Mouse (Mus musculus) gastrocnemius, postnatal 10 days (tissue): ENCODE measurements around the gene Olfr876. TPM values are rescaled to one million over a fixed set of nuclear protein-coding genes. Genes with fewer than 3 reads are reported as not detected.
"Not testable (repeated sequence)": the region's sequence is repeated elsewhere in the genome, so short reads cannot be mapped to it uniquely, and the experiment has no call there.

Experiments
- DNase-seq: peaks from one replicate; pipeline ENCODE4 v3.0.0; 2021; ENCODE audit warnings: mixed read lengths
- long read RNA-seq, 2 experiments: library from polyadenylated mRNA; stranded (forward); transcript quantifications; one replicate each; pipeline ENCODE4 v2.0.0; 2021
- total RNA-seq, 2 experiments: library from RNA; stranded (reverse); gene quantifications; 2 replicates each; pipeline ENCODE4 v1.2.3; 2021

The Olfr876 gene
- not detected for total RNA-seq
- long read RNA-seq, experiment 1 = 0 reads
- long read RNA-seq, experiment 2 = 0 reads

DNA sequence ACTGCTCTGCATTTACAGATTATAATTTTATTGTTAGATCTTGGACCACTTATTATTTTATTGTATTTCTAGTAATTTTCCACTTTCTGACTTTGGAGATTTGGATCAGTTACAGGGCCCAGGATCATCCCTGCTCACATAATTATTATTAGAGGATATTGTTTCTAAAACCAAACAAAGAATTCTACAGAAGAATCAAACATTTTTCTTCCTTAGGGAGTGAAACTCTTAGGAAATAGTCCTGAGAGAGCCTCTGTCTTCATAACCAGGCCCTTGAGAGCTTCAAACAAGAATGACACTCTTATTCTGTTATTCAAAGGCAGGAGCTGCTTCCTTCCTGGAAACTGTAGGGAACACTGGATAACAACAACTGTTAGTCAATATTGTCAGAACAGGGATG is at the start of gene Olfr876:
Gene Olfr876 (plus strand): TSS at position 301 of the 400 bp plus-strand sequence.
- DNase-seq = no peak

DNA sequence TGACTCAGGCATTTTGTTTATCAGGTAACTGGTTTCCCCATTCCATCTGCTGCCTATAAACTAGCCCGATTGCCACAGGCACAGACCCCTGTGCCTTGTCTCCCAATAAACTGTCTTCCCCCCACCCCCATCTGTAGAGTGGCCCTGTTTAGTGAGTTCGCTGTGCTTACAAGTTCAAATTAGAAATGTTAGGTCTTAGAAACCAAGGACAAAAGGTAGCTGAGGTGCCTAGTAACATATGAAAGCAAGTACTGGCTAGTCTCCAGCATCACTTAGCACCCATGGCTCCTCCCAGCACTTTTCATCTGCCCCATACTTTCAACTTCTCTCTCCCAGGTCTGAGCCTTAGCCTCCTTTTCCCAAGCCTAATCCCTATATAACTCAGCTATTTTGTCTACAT is 41.1 kb upstream of the Olfr876 start:
- DNase-seq = no peak

DNA sequence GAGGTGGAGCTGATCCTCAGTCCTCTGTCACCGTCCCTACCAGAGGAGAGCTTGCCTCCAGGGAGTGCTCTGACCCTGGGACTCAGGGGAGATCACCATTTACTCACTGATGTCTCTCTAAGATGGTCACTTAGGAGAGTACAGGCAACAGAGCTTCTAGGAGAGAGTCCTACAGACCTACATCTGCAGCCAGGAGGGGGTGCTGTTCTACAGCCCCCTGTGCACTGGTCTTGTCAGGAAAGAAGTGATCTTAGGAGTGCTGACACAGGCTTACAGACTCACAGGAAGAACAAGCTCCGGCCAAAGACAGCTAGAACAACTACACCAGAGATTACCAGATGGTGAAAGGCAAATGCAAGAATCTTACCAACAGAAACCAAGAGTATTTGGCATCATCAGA is 40.3 kb upstream of the Olfr876 start:
- DNase-seq = no peak

DNA sequence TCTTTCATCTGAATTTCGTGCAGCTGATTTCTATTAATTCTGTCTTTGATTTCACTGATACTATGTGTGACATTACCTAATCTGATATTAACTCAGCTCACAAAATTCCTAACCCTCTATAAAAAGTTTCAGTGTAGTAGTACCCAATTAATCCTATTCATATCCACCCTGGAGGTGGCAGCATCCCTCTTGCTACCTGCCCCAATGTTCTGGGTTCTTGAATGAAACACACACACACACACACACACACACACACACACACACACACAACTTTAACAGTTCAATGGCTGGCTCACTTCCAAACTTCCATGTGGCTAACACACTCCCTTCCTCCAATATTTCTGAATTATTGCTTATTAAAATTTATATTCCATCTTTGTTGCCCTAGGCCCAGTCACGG is 32.2 kb upstream of the Olfr876 start:
- DNase-seq = no peak

DNA sequence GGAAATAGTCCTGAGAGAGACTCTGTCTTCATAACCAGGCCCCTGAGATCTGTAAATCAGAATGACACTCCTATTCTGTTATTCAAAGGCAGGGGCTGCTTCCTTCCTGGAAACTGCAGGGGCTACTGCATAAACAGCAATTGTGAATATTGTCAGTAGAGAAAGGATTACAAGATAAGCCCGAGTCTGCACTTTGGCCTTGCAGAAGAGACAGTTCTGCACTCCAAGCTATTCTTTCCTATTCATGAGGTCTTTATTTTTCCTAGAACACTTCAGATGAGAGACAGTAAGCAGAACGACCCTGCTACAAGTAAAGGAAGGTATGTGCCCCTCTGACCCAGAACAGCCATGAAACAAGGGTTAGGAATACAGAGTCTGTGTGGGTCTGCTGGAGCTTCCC is 31.1 kb upstream of the Olfr876 start, which contains the start of gene Olfr875:
Gene Olfr875 (plus strand): TSS at position 99 of the 400 bp plus-strand sequence.
- DNase-seq = no peak

DNA sequence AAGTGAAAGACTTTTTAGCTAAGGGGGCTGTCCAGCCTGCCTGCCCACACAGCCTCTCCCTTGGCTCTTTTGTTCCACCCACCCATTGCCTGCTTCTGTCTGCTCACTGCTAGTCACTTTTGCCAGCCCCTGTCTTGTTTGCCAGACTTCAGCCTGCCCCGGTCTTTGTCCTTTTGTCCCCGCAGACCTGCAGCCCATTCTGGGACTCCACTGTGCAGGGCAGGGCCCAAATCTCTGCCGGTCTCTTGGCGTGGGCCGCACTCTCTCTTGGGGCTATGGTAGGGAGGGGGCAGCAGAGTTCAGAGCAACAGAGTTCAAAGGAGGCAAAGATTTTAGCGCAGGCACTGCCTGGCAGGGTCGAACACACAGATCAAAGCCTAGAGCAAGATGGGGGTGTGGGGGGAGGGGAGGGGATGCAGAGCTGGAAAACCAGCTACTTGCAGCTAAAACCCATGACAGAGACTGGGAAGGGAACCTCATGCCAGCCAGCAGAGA is 20.0 kb upstream of the Olfr876 start:
- peak; percentile 16 for DNase-seq

DNA sequence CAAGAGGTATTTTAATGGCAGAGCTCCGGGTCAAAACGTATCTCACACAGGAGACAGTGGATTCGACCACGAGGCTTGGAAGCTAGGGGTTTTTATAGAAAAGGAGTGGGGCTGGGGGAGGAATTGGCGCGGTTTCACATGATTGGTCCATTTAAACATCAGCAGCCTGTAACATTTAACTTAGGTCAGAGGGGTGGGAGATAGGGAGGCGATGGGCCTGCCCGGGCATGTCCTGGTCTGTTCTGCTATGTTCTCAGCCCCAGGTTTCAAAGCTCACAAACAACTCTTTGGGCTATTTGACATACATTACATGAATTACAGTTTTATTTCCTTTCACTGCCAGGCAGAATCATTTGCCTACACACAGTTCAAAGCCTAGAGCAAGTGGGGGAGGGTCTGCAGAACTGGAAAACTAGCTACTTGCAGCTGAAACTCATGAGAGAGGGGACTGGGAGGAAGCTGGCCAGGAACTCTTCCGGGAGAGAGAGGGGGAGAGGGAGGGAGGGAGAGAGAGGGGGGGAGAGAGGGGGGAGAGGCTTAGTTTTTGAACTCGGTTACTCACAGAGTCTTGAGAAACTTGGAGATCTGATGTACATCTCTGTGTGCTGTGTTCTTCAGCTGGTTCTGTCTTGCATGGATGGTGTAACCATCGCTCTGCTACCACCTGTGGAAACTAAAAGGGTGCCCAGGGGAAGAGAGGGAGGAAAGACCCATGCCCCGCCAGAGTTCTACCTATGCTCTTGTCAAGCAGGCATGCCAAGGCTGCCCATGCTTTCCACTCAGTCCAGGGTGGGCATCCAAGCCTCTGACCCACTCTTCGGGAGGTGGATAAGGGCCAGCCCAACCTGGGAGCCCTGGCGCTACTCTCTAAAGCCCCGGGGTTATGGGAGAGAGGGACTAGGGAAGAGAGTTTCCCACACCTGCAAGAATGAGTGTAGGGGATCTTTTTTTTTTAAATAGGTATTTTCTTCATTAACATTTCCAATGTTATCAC is 19.1 kb upstream of the Olfr876 start:
- not testable (repeated sequence) for DNase-seq

DNA sequence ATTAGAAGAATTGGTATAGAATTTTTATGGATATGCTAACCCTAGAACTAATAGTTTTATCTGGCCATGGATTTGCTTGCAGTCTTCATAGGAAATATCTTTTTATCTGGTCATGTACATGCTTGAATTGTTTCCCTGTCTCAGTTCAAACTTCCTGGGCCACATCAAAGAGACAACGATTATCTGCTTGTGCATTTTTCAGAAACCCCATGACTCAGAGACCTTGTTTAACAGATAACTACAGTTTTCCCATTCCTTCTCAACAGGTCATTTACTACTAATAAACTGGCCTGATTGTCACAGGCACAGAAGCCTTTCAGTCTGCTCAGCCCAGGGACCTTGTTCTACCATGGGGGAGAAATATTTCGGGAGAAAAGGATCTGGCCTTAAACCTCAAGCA is 16.4 kb upstream of the Olfr876 start:
- no peak for DNase-seq

DNA sequence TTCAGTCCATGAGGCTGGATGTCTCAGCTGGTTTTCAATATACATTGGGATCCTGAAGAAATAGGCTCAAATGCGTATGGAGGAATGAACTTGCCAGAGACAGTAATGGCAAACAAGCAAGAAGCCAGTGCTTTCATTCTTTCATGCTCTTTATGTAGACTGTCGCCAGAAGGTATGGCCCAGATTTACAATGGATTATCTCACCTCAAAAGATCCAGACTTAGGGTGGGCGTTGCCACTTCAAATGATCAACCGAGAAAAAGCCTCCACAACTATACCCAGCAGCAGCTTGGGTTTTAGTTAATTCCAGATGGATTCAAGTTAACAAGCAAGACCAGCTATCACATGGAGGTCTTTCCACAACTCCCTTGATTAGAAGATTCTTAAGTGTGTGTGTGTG is 776 bp upstream of the Olfr876 start:
- no peak for DNase-seq

DNA sequence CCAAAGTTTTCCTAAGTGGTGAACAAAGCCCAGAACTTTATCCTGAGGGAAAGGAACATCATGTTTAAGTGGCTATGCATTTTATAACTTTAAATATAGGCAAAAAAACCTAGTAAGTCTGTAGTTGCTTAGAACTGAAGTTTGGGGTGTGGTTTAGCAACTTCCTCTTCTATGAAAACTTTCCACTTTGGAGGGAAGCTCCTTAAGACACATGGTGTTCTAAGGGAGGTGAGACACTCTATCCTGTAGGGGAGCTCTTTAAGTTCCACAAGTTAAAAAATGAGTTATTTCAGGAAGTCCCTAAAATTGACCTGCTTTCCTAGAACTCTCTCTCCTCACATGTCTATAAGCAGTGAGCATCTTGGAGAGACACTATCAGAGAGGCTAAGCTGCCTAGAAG is 4.4 kb downstream of the Olfr876 start:
- DNase-seq = no peak

DNA sequence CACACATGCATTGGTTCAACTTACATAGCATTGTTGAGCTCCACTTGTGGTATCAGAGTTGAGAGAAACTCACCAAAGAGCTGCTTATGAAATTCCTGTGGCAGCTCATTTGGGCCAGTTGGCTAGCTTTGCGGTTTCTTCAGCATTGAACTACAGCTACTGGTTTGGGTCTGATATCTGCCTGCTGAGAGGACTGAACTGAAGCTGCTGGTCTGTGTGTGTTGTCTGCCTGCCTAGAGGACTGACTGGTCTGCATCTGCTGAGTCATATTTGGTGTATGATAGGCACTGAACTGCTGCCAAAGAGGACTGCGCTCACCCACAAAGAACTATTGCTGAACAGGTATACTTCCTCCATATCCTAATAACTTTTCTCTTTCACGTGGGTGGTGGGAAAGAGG is 5.6 kb downstream of the Olfr876 start:
- DNase-seq = no peak

DNA sequence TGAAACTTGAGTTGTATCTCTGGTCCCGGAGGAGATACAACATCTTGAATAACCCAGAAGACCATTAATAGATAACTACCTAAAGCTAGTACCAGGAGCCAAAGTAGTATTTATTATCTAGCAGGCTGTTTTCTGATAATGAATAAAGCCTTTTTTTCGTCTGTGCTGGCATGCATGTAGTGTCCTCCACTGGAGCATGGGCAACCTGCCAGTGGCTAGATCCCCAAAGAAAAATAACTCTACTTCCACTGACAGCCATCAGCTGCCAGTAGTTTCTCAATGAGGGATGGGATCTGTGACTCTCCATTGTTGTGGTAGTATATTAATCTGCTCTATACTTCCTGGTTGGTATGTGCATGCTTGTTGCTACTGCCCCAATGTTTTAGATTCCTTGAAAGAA is 6.1 kb downstream of the Olfr876 start:
- no peak for DNase-seq

DNA sequence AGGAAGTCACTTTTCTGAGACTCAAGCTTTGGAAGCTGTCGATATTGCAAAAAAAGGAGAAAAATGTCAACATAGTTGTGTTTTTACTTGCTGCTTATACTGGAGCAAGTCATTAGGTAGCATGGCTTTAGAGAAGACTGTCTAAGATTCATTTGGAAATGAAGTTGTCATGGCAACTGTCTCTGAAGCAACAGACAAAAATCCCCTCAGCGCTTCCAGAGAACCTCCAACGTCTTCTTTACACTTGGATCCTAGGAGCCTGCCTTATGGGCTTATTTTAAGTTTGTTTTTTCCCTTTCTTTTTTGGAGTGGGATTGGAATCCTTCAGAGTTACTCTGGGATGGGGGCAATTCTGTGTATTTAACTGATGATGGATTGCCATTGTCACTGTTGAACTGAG is 11.9 kb downstream of the Olfr876 start:
- DNase-seq = no peak

DNA sequence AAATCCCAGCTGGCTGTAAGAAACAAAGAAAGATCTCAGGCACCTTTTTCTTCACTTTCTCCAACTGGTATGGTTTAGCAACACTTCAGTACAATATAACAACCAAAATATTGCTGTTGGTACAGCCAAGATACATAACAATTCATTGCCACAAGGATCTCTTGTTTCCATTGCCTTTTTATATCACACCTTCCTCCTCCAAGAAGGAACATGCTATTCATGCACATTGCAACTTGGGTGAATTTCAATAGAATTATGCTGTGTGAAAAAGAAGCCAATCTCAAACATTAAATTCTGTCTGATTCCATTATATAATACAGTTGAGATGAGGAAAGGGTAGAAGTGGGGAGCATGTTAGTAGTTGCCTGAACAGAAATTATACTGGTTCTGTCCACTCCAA is 27.1 kb downstream of the Olfr876 start:
- DNase-seq = no peak

DNA sequence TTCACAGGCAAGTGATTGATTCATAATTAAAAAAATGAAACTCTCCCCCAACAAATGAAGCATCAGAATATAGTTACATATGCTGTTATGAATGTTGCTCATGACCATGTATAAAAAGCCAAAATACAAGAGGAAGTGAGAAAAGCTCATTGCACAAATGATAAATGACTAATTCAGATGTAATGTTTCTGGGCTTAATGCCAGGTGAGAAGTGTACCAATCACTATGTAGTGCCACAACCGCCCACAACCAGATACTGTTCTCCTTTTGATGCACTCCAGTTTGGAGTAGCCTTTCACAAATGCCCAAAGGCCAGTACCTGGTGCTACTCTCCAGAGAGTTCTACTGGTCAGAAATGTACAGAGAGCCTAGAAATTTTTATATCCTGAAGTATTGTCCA is 30.5 kb downstream of the Olfr876 start:
- DNase-seq = no peak

DNA sequence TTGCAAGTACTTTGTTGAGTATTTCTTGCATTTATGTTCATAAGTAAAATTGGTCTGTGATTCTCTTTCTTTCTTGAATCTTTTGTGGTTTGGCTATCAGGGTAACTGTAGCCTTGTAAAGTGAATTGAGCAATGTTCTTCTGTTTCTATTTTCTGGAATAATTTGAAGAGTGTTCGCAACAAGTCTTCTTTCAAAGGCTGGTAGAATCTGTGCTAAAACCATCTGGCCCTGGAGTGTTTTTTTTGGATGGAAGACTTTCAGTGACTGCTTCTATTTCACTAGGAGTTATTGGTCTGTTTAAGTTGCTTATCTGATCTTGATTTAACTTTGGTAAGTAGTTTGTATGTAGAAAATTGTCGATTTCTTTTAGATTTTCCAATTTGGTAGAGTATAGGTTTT is 46.4 kb downstream of the Olfr876 start:
- DNase-seq = no peak

DNA sequence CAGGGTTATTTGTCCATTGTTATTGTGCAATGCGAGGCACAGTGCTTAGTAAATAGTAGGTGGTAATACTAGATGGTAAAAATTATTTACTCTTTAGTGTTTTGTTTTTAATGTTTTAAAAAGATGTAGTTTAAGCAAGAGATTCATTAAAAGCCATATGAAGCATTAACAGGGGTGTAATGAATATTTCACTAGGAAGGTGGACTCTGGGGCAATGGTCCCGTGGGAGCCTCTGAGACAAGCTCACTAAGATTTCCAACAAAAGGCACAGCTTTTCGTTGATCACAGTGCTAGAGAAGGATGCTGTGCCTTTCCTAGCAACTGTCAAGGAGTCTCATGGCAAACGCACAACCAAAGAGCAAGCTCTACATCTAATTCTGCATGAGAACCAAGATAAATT is 51.1 kb downstream of the Olfr876 start, which contains the start of gene Olfr877:
Gene Olfr877 (plus strand): TSS at position 301 of the 400 bp plus-strand sequence.
- no peak for DNase-seq

Other genes with a start within 250 kb of the Olfr876 start
- gene Siae, start 247.3 kb upstream of the Olfr876 start, total RNA-seq = 1 to 10 TPM; 4.0 to 4.4 TPM
- gene Spa17, start 189.3 kb upstream of the Olfr876 start, total RNA-seq = 1 to 10 TPM; 2.1 to 3.0 TPM
- gene Tbrg1, start 145.7 kb upstream of the Olfr876 start, total RNA-seq = 10 to 100 TPM; 46.1 to 54.6 TPM
- 1 to 10 TPM in 1 of 2 experiments, not detected in 1; 3.3 TPM for gene Panx3, start 133.8 kb upstream of the Olfr876 start, total RNA-seq
- gene Olfr160, start 86.8 kb upstream of the Olfr876 start, total RNA-seq = not detected
- gene Olfr874, start 57.9 kb upstream of the Olfr876 start, total RNA-seq = not detected
- not detected for gene Olfr875, start 31.2 kb upstream of the Olfr876 start, total RNA-seq
- gene Olfr877, start 51.2 kb downstream of the Olfr876 start, total RNA-seq = not detected
- not detected for gene Olfr145, start 93.7 kb downstream of the Olfr876 start, total RNA-seq
- gene Olfr878, start 114.8 kb downstream of the Olfr876 start, total RNA-seq = not detected
- gene Olfr881, start 188.8 kb downstream of the Olfr876 start, total RNA-seq = not detected
- gene Olfr883, start 222.8 kb downstream of the Olfr876 start, total RNA-seq = not detected
- gene Olfr884, start 243.5 kb downstream of the Olfr876 start, total RNA-seq = not detected